Mouse (Mus musculus): ENCODE measurements at regions not wholly inside any gene's neighbourhood (a gene's known extent, or its start where the extent isn't known, plus 50 kb on each side); places are given as distances from the start of the nearest gene placed in this dataset.
A peak's percentile ranks its signal among the peaks of the same experiment; 100 is the strongest.
"Not testable (repeated sequence)": the region's sequence is repeated elsewhere in the genome, so short reads cannot be mapped to it uniquely, and the experiment has no call there.

- ATAC-seq (replicated peaks; ENCODE audit: poor library complexity), result not testable (repeated sequence)
Measured at GRCm38 (mm10) chr11:12913401-12913800, 448.6 kb upstream of the Cobl start.

- ATAC-seq (replicated peaks; ENCODE audit: poor library complexity), result no peak
Measured at GRCm38 (mm10) chr11:12873712-12874111, 409.0 kb upstream of the Cobl start.

DNA sequence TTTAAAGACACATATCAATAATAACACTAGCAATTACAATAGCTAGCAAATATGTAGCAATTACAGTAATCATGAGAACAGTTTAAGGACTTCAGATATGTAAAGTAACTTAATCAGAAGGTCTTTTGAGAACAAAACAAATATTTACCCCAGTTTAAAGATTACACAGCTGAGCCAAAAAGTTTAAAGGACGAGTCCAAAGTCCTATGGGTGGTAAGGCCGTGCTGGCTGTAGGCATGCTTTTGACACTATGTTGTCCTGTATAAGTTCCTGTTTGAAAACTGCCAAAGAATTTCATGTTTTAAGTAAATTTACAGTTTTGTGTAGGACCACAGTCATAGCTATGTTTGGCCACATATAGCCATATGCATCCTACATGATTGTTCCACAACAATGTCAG lies 408.0 kb upstream of the Cobl start:
- ATAC-seq (replicated peaks; ENCODE audit: poor library complexity), result no peak

- no peak for ATAC-seq (replicated peaks; ENCODE audit: poor library complexity)
Measured at GRCm38 (mm10) chr11:12872399-12872798, 407.6 kb upstream of the Cobl start.

DNA sequence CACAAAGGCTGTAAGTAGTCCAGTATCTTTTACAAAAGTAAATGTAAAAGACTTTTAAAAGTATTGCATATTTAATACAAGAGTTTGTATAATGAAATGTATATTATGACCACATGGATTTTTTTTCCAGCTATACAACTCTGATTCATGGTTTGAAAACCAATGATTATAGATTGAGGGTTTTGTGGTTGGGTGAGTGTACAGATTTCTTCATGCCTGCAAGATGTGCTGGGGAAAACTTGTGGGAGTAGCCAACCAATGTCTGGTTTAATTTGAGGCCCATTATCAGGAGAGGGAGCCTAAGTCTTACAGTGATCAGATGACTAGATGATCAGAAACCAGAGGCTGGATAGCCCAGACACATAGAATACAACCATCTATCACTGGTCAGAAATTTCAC lies 402.8 kb upstream of the Cobl start:
- no peak for ATAC-seq (replicated peaks; ENCODE audit: poor library complexity)

DNA sequence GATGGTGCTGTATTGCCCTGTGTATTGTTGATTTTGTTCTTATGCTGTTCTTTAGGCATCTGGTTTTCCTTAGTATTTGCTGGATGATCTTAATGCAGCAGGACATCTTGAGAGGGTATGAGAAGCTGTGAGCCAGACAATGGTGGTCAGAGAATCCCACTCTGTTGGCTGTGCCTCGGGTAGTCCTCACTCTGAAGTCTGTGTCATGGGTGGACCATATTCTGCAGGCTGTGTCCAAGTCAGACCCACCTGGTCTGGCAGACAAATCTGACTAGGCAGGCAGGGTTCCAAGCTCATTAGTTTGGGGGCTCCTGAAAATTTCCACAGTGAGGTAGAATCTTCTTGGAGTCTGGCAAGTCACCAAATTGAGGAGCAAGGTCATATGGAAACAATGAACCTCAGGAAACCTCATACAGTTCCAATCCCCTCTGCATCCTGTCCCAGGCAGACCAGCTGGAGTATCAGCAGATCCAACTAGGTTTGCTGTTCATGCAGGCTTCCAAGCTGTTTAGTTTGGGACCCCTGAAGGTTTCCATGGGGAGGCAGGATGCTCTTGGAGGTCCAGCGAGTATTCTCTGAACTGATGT lies 400.4 kb upstream of the Cobl start:
- ATAC-seq (replicated peaks; ENCODE audit: poor library complexity), result no peak

GRCm38 (mm10) chr11:12859344-12859930 lies 394.7 kb upstream of the Cobl start:
- ATAC-seq (replicated peaks; ENCODE audit: poor library complexity), result no peak

- ATAC-seq (replicated peaks; ENCODE audit: poor library complexity), result no peak
Measured at GRCm38 (mm10) chr11:12858274-12858884, 393.6 kb upstream of the Cobl start.

DNA sequence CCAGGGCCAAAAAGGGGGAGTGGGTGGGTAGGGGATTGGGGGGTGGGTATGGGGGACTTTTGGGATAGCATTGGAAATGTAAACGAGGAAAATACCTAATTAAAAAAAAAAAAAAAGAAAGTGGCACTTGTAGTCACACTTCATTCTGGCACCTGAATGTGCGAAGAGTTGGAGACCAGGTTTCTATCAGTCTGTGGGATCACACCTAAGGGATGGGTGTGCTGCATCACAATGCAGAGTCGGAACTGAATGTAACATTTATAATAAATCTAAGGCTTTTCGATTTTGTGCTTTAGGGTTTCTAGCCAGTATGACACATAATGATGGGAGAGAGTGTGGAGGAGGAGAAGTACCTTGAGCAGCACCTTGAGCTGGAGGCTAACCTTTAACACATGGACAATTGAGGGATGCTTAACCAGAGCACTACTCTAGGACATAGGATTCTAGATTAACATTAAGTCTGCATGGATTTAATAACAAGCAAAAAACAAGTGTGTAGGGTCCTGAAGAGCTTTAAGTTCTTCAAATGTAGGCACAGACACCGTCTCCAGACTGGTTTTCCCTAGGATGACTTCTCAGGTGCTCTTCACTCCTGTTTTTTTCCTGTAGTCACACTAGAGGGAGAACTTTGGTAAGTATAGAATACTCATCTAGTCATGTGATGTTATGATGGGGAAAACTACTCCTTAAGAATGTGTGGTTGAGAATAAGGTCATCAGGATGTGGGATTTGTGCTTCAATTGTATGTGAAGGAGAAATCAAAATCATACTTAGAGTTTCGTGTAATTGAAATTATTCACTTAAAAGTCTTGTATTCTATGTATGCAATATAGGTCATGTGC lies 392.8 kb upstream of the Cobl start:
- ATAC-seq (replicated peaks; ENCODE audit: poor library complexity), result no peak

- ATAC-seq (replicated peaks; ENCODE audit: poor library complexity), result no peak
Measured at GRCm38 (mm10) chr11:12847793-12848192, 383.0 kb upstream of the Cobl start.

DNA sequence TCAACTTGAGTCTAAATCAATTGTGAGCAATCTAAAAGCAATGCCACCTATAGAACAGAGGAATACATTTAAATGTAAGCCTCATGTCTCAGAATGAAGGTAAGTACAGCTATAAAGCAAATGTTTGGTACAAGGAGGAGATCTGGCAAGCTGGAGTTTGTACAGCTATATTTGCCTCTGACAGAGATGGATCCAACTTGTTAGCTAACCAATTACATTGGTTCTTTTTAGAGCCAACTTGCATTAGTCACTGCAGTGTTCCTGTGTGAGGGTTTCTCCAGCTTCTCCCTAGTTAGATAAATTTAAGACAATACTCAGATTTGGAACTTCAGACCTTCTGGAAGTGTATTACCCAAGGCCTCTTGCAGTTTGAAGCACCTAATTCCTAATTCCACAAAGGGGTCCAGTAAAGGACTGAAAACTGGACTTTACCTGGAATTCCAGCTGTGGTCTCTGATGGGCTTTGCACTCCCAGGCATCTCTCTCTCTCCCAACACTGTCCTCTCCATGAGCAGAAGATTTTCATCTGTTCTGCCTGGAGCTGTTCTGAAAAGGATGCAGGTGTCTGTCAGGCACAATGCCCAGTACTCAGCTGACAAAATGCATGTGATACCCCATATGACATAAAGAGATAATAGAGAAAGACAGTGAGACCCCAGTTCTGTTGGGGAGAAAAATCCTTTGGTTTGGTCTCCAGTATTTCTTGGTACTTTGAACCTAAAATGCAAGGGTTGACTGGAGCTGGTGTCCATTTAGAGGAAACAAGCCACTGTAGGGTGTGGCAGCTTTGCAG lies 379.1 kb upstream of the Cobl start:
- ATAC-seq (replicated peaks; ENCODE audit: poor library complexity), result no peak

- ATAC-seq (replicated peaks; ENCODE audit: poor library complexity), result no peak
Measured at GRCm38 (mm10) chr11:12841393-12841792, 376.6 kb upstream of the Cobl start.

DNA sequence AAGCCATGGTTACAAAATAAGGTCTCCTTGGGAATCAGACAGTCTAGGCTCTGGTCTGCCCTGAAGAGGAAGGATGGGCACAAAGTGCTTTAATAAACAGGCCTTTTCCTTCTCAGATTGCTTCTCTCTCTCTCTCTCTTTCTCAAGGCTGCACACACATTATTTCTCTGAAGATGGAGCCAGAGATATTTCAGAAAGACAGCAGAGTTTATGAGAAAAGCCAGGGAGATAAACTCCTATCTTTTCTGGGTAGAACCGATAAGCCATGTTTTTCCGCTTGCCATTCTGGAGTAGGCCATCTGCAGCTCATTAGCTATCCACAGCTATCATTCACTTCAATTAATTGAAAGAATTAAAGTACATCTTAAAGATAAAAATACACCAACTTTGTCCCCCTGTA lies 373.2 kb upstream of the Cobl start:
- no peak for ATAC-seq (replicated peaks; ENCODE audit: poor library complexity)

- no peak for ATAC-seq (replicated peaks; ENCODE audit: poor library complexity)
Measured at GRCm38 (mm10) chr11:12837387-12837786, 372.6 kb upstream of the Cobl start.

GRCm38 (mm10) chr11:12836387-12836786 lies 371.6 kb upstream of the Cobl start:
- ATAC-seq (replicated peaks; ENCODE audit: poor library complexity), result no peak

GRCm38 (mm10) chr11:12812021-12812420 lies 347.3 kb upstream of the Cobl start:
- ATAC-seq (replicated peaks; ENCODE audit: poor library complexity), result no peak

DNA sequence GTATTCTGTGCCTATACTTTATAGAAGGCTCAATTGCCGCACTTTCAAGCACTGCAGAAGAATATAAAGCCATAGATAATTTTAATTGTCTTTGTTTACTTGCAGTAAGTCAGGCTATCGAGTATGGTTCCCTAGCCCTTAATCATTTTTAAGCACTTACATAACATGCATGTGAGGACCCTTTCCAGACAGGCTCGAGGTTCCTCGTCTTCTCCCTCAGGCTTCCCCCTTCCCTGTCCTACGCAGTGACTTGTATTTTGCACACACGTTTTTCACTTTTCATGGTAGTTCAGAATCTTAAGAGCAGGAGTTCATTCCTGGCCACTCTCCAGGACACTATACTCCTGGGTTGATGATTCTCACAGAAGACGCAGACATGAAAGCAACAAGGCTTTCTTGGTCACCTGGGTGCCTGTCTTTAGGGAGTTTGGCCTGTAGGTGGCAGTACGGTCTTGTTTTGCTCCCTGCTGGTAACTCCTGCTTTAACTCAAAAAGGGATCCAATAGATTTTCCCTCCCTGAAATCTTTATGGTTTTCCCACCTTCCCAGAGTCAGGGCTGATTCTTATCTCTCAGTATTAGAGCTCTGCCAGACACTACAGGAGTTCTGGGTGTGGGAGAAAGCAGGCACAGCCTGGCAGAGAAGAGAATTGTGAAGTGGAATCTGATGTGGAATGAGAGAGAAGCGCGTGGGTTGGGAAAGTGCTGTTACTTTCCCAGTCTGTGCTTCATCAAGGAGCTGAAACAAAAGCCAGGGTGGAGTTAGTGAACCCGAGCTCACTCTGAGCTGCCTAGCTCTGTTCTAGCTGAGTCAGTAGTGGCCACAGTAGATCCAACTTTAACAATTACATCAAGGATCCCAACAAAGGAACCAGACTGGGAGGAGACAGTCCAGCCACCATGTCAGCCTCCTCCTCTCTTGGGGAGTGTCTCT lies 346.5 kb upstream of the Cobl start:
- peak; percentile 91 for ATAC-seq (replicated peaks; ENCODE audit: poor library complexity)
